Mouse (Mus musculus): ENCODE results near the gene Camsap1. TPM values are rescaled to one million over a fixed set of nuclear protein-coding genes. Genes with fewer than 3 reads are reported as not detected.

The Camsap1 gene
- 100 to 1,000 TPM; 120 to 125 TPM for total RNA-seq (2021)
- long read RNA-seq, experiment 1, full-length matches to known transcripts: 1 of 33 reads
- long read RNA-seq, experiment 1, partial matches to known transcripts: 1 of 33 reads
- long read RNA-seq, experiment 1, other reads (novel, unspliced or antisense): 31 of 33 reads
- long read RNA-seq, experiment 2, full-length matches to known transcripts: 1 of 38 reads
- long read RNA-seq, experiment 2, partial matches to known transcripts: 19 of 38 reads
- long read RNA-seq, experiment 2, other reads (novel, unspliced or antisense): 18 of 38 reads

DNA sequence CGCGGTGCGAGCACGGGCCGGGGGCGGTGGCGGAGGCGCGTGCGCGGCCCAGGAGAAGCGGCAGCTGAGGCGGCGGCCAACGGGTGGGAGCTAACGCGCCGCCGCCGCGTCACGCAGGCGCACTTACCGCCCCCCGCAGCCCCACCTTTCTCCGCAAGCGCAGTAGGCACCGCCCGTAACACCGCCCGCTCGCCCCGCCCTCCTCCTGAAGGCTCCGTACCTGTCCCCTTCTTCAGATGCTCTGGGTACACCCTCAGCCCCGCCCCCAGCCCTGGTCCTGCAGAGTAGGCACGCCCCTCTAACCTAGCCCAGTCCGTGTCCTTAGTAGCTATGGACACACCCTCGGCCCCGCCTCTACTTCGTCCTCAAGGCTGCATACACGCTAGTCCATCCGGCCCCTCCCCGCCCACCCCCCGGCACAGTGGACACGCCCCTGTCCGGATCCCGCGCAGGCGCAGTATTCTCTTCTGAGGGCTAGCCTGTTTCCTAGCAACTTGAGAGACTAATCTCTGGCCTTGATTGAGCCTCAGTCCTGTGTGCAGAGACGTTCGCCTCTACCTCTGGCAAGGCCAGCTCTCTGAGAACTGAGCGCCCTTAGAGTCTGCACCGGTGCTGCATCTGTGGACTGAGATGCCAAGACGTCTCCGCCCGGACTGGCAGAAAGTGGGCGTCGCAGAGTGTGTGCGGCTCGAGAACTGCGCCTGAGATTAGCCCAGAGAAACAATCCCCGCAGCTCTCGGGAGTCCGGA is at the start of gene Camsap1:
Gene Camsap1 (minus strand): TSS at position 124 of the 749 bp plus-strand sequence.
- peak; percentile 99 for DNase-seq (ENCODE audit: low spot score in 2 of 2)

DNA sequence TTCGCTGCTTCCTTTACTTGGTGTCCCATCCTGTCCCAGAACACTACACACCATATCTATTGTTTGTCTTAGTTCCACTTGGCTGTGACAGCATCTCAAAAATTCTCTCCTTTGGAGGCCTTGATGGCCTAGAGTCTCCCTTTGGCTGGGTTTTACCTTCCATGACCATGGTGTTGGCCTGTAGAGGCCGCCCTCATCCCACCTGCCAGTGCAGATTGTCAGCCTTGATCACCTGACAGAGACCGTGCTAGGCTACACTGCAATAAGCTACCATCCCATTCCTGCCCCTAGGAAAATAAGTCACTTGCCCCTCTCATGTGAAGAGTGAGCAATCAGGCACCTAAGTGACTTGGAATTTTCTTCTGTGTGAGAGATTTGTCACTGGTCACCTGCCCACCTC is 47.2 kb upstream of the Camsap1 start:
- no peak for DNase-seq (ENCODE audit: low spot score in 2 of 2)

DNA sequence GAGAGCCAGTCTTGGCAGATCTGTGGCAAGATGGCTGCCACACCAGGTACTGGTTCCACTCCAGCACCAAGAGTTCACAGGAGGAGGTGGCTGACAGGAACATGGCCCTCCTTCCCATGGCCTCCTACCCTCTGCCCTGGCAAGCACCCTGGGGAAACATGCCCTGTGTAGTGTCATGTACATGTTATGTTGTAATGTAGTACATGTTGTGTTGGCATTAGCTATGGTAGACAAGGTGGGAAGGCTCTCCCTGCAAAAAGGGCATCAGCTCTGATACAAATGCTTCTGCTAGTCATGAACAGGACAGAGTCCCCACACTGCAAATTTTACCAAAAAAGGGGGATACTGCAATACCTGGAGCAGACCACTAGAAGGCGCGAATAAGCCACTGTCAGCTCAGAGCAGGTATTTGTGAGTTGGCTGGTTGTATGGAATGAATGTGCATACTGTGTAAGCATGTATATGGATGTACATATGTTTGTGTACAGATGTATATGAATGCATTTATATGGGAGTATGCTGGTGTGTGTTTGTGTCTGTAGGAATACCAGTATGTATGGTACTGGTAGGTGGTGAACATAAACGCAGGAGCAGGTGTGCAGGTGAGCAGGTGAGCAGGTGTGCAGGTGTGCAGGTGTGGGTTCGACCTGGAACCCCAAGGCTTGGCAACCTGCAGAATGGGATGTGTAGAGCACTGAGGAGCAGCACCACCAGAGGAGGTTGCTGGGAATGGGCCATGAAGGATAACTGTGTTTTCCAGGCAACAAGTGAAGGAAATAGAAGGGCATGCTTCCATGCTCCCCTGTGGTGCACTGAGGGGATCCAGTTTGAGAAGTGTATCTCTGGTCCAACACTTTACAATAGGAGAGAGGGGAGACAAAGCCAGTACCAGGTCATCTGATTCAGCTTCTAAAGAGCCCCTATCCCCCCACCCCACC is 41.3 kb upstream of the Camsap1 start:
- DNase-seq (ENCODE audit: low spot score in 2 of 2): peak; percentile 34 to 61

DNA sequence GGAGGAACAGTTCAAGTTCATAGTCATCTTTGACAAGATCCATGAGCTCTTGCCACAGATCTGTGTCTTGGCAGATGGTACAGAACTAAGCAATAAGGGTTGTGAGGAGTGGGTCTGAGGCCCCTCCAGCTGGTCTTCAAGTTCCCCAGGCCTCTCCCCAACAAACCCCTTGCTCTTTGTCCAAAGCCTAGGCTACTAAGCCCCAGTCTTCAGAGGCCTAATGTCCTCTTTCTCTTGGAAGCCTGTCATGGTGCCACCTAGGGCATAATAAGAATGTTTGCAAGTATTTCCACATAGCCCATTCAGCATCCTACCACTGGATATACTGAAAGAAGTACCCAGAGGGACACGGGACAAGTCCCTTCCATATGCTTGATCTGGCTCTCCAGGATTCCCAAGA is 39.5 kb upstream of the Camsap1 start:
- DNase-seq (ENCODE audit: low spot score in 2 of 2): no peak

DNA sequence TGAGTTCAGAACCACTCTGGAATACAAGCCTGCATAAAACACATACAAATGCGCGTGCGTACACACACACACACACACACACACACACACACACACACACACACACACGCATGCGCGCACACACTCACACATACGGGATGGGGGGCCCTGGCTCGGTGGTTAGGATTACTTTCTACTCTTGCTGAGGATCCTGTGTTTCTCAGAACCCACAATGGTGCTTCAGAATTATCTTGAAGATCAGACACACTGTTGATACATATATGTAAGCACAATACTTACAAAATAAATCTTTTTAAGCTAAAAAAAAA is 39.1 kb upstream of the Camsap1 start:
- DNase-seq (ENCODE audit: low spot score in 2 of 2): no peak

DNA sequence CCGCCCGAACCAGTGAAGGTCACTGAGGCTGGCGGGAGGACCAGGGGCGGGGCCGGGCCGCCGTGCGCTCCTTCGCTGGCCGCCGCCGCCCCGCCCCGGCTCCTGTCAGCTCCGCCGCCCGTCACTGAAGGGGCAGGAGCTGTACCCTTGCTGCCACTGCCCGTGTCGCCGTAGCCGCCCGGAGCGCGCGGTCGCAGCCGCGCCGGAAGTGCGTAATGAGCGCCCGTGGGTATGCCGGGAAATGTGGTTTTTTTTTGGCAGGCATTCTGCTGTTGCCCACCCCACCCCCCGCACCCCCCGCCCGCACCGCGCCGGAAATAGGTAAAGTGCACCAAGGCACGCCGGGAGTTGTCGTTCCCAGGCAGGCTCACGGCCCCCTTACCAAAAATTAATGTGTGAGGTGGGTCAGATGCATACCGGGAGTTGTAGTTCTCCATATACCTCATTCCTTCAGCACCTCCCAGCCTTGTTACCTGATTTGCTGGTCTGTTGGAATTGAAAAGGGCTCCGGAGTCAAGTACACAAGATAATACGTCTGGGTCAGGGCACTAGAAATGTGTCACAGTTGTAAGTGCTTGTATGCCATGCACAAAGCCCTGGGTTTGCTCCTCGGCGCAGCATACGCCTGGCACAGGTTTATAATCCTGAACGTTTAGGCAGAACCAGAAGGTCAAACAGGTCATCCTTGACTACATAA is 38.6 kb upstream of the Camsap1 start, which contains the start of gene Ubac1:
Gene Ubac1 (minus strand): TSS at position 187 of the 697 bp plus-strand sequence.
- DNase-seq (ENCODE audit: low spot score in 2 of 2): peak; percentile 84 to 92

DNA sequence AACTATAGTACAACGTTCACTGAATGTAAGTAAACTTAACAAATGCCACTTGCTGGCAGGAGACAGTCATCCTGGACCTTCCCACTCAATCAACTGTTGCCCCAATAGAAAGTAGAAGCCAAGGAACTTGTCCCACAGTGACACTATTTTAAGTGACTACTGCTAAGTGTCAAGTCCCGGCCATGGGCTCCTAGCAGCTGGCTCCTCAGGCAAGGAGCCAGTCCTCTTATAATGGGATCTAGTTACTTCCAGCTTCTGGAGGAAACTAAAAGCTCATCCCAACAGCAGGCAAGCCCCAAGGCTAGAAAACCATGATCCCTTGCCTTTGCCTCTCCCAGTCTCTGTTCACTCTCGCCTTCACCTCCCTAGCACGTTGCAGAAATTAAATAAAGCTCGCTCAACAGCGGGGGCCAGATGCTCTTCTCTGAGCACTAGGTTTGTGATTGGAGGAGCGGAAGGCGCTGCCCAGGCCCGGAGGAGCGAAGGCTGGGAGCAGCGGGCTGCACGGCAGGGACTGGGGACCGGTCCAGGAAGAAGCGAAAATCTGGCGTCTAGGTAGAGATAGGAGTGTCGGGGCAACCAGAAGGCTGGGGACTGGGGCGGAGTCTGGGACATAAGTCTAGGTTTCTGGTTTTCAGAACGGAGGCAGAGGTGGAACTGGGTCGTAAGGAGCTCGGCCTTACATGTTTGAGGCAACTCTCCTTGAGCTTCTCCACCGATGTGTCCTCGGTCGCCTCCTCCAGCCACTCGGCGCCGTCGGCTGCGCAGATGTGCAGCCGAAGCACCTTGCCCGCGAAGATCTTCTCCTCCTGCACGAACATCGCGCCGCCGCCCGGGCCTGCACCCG is 37.9 kb upstream of the Camsap1 start:
- peak; percentile 38 to 46 for DNase-seq (ENCODE audit: low spot score in 2 of 2)

DNA sequence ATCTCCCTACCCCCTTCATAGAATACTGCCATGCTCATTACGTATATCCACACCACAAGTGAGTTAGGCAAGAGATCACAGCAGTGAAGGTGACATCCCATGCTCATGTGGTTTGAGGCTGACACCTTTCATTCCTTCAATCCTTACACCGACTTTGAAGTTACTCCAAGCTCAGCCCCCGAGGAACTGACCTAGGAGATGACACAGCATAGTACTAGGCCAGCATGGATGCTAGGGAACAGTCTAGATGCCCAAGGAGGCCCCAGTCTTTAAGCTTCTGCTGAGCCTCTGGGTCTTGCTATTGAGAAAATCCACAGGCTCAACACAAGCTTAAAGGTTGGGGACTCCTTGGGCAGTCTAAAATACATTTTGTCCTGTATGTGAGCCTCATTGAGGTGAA is 36.8 kb upstream of the Camsap1 start:
- no peak for DNase-seq (ENCODE audit: low spot score in 2 of 2)

DNA sequence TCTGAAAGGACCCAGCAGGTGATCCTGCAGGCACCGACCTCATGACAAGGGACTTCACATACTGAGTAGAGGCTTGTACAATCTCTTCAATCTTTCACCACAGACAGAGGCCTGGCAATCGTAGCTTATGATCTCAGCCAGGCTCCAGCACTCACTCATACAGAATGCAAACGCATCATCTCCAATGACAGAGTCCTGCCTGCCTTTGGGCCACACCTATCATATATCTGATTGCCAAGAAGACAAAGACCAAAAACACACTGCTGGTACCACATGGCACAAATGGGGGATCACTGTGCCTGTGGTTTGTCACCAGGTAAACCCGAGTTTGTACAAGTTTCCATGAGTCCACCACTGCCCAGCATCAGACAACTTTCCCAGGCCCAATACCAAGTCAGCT is 34.2 kb upstream of the Camsap1 start:
- DNase-seq (ENCODE audit: low spot score in 2 of 2): no peak

DNA sequence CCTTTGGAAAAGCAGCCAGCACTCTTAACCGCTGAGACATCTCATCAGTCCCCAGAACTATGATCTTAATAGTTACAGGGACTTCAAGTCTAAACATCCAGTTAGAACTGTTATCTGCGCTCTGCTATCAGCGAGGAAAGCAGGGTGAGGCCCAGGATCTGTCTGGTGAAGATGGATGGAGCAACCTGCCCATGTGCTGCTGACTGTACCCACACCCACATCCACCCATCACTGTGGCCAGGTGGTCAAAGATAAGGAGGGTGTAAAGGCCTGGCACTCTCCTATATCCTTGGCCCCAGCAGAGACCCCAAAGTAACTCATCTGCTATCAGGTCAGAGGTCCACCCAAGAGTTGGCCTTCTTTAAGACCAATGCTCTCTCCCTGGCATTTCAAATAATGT is 30.6 kb upstream of the Camsap1 start:
- DNase-seq (ENCODE audit: low spot score in 2 of 2): no peak

DNA sequence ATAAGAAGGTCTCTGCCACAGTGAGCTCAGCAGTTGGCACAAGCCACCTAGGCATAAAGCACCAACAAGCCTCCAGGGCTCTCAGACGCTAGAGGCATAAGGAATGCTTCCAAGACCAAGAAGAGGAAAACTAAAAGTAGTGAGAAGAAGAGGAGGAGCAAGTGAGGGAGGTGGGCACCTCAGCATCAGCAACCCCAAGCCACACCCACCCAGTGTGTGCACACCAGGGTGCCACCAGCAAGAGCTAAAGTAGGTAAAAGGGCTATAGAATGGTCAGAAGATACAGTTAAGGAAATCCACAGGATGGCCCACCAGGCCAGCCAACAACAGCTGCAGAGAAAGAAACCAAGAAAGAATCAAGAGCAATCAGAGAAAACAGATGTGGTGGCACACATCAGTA is 28.3 kb upstream of the Camsap1 start:
- no peak for DNase-seq (ENCODE audit: low spot score in 2 of 2)

DNA sequence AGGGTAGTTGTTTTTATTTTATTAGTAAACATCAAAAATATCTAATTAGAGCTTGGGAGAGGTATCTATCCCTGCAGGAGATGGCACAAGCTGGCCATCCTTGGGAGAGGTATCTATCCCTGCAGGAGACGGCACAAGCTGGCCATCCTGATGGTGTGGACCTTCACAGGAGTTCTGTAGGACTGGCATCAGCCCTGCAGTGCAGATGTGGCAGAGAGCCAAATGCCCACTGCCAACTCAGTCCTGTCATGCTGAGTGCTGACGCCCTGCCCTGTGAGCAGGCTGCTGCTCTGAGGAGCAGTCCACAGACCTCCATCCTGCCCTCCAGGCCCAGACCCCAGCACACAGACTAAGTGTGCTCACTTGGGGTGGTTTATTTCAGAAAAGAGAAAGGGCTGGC is 18.9 kb upstream of the Camsap1 start:
- no peak for DNase-seq (ENCODE audit: low spot score in 2 of 2)

DNA sequence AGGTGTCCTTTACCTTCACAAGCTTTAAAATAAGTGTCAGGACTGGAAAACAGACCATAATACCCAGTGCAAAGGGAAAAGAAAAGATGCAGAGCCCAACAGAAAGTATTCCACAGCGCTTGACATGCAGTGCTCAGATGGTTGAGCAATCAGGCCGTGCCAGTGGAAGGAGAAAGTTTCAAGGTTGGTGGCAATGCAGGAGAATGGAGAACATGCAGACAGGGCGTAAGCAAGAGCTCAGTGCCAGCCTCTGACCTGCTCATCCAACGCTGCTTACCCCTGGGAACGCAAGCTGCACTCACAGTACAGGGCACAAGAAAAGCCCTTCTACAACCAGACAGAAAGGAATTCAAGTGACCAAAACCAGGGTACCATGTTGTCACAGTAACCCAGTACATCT is 18.1 kb upstream of the Camsap1 start:
- DNase-seq (ENCODE audit: low spot score in 2 of 2): no peak

DNA sequence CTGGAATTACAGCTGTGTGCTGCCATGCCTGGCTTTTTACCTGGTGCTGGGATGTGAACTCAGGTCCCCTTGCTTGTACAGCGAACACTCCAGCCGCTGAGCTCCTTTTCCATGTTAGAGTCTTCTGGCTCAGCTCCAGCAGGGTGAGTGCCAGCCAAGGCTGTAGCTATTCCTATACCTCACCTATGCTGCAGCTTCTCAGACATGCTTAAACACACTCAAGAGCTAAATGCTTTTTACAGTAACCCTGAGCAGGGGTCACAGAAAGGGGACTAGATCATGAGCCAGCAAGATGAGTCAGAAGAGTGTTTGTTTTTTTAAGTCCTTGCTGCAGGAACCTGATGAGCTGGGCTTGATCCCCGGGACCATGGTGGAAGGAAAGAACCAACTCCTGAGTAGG is 14.6 kb upstream of the Camsap1 start:
- DNase-seq (ENCODE audit: low spot score in 2 of 2): no peak

DNA sequence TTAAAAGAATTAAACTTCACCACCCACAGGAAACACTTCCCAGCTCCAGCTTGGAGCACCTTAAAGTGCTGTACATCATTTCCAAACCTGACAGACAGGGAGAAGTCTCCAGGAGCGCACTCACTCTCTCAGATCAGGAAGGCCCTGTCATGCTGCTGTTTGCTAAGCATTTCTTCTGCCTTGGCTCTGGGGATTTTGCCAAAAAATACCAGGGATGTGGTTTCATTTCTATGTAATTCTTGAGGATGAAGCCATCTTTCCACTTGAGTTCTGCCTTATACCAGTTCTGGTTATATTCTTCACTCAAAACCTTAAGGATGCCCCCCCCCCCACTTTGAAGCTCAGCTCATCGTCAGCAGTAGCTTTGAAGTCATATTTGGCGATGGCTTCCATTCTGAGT is 11.7 kb upstream of the Camsap1 start:
- DNase-seq (ENCODE audit: low spot score in 2 of 2): no peak

DNA sequence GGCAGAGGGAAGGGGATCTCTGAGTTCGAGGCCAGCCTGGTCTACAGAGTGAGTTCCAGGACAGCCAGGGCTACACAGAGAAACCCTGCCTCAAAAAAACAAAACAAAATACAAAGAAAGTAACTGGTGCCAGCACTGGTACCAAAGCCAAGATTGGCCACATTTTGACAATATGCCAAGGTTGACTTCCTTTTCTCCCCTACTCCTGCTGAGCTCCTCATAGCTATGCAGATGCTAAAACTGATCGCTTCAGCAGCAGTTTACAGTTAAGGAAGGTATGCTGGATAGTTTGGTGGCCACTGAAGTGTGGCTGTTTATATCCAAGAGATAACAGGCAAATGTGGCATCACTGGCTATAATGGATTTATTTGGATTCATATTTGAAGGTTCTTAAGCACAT is 9.2 kb upstream of the Camsap1 start:
- no peak for DNase-seq (ENCODE audit: low spot score in 2 of 2)

DNA sequence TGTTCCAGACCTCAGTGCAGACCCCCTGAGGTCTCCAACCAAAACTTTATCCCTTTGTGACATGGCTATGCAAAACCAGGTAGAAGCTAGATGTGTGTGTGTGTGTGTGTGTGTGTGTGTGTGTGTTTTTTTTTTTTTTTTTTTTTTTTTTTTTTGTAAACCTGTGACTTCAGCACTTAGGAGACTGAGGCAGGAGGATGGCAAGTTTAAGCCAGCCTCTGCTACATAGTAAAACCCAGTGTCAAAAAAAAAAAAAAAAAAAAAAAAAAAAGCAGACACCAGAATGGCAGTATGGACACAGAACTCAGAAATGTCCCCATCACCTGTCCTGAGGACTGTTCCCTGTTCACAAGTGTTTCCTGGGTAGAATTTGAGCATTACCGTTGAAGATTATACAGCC is 6.6 kb upstream of the Camsap1 start:
- no peak for DNase-seq (ENCODE audit: low spot score in 2 of 2)

DNA sequence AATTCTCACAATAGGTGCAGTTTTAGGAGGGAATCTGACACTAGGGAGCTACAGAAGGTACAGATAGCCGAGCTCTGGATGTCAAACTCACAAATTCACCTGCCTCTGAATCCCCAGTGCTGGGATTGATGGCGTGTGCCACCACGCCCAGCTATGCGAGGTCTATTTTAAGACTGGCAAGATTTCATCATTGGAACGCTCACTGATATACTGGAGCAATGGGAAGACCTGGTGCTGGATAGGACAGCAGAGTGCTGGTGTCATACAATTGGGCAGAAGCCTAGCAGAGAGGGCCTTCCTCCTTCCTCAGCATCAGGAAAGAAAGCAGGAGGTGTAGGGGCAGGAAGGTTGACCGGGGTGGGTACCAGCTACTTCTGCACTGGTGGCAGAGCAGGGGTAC is 4.7 kb upstream of the Camsap1 start:
- no peak for DNase-seq (ENCODE audit: low spot score in 2 of 2)

DNA sequence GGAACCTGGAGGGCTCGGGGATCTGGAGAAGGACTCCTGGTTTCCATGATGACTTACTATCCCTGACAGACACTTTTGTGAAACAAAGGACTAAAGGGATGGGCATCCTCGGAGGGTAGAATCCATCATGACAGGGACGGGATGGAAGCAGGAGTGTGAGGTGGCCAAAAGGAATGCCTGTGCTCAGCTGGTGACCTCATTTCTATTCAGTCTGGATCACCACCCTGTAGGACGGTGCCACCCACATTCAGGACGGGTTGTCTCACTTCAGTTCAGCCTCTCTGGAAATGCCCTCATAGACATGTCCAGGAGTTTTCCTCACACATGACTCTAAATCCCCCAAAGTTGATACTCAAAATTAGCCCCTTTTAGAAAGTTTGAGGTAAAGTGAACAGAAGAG is 3.5 kb upstream of the Camsap1 start:
- no peak for DNase-seq (ENCODE audit: low spot score in 2 of 2)

DNA sequence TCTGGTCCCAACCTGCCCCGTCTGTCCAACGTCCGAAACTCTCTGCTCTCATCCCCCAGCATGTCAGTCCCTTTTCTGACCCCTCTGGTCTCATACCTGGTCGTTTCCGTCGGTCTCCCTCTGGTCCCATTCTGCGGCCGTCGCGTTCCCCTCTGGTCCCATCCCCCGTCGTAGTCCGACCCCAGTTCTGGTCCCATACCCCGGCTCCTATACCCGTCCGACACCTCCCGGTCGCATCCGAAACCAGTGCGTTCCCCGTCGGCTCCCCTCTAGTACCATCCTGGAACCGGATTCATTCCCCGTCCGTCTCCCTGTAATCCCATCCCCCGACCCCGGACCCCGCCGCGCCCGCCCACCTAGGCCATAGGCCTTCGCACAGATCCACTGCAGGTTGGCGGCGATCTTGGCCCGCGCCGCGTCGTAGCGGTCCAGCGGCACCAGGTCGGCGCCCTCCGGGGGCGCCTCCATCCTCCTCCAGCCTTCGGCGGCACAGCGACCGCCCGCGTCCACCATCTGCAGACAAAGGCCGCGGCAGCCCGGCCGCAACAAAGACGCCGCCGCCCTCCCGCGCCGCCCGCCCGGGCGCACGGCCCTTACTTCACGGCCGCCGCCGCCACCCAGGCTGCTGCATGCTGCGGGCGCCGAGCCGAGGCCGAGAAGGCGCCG is 523 bp downstream of the Camsap1 start:
- DNase-seq (ENCODE audit: low spot score in 2 of 2): no peak
